Mouse (Mus musculus): ENCODE measurements at regions not wholly inside any gene's neighbourhood (a gene's known extent, or its start where the extent isn't known, plus 50 kb on each side); places are given as distances from the start of the nearest gene placed in this dataset.

DNA sequence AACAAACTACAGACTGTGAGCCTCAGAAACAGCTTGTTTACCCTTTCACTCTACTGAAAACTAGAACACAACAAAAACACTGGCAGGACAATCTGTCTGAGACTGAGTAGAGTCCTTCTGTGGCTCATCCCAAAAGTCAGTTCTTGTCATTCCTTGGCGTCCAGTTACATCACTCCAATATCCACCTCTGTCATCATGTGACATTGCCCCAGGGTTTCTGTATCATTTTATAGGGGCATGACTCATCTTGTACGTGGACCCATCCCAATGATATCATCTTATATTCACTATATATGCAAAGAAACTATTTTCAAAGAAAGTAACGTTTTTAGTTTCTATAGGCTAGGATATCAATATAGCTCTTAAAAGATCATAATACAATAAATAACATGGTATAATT lies 152.3 kb downstream of the Dkk2 start:
- intact Hi-C loops (cut with DNase I): no loop called here
- DNase-seq: no peak

DNA sequence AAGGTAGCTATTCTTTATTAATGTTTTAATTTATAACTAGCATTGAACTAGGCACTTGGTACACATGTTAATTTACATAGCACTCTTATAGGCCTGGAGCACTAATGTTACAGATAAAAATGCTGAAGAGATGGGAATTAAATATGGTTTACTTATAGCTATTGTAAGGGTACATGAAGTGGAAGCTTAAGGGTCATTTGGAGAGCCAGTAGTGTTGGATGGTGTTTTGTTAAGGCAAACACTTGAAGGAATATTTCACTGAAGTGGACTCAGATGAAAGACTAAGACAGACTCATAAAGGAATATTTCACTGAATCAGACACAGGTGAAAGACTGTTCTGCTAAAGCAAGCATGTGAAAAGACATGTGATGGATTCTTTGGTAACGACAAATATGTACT lies 172.7 kb downstream of the Dkk2 start:
- no peak for DNase-seq
- intact Hi-C loops (cut with DNase I): no loop called here

DNA sequence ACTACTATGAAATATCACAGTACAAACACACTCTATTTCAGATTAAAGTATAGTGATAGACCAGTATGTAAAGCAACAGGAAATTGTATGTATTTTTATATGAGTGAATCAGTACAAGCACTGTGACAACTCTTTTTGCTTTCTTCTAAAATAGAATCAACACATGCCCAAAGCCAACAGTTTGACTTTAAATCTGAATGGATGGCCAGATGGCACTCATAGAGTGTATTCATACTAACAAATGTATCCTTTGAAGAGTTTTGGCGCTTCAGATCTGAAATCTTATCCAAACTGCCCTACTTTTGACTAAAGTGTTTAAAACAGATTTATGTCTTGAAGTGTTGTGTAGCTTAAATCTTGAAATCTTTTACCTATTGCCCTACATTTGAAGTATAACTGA lies 184.5 kb downstream of the Dkk2 start:
- DNase-seq: no peak
- intact Hi-C loops (cut with DNase I): no loop called here

DNA sequence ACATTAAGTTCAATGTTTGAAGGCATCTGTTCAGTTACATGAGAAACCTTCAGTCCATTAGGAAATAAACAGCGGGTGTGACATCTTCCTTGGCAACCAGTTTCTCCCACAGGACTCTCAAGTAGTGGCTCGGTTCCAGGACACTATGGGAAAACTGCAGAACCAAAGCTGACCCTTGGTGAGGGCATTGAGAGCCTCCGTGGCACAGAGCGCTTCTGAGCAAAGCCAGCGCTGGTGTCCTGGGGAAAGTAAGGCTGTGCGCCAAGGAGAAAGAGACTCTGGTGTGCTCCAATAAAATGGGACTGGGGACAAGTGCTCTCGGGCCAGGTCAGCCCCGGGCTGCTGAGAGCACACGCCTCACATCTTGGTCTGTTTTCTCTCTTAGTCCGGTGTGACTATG lies 189.7 kb downstream of the Dkk2 start:
- intact Hi-C loops (cut with DNase I): no loop called here

DNA sequence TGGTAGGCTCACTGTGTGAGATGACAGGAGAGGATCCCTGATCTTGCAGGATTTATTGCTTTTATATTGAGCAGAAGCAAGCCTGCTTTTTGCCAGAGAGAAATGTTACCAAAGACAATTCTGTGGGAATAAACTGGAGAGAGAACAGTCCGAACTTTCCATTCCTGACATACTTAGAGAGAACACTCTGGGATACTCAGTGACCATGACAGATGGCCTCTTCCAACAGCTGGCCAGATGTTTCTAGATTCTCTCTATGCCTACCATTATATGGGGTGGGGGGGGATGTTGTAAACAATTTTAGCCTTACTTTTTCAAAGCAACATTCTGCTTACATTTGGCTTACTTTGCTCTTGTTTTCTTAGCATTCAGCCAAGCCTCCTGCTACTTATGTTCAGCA lies 192.7 kb downstream of the Dkk2 start:
- no peak for DNase-seq
- intact Hi-C loops (cut with DNase I): no loop called here

More for the DNA sequence above, 189.7 kb downstream of the Dkk2 start:
- peak; percentile 27 to 38 for DNase-seq

DNA sequence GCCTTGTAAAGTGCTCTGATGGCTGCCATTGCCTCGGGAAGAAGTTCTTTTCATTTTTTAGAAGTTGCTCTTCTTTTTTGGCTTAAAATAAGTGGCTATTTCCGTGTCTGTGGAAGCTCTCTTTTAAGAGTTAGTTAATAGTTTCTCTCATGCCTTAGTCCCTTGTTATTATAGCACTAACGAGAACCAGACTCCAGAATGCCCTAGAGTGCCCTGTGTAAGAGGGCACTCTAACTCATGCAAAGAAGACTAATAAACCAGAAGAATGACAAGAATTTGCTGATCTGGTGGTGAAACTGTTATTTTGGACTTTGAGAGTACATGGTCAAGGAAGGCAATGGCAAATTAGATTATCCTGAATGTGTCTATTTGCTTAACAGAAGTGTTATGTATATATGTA lies 202.6 kb downstream of the Dkk2 start:
- intact Hi-C loops (cut with DNase I): no loop called here
- DNase-seq: no peak

DNA sequence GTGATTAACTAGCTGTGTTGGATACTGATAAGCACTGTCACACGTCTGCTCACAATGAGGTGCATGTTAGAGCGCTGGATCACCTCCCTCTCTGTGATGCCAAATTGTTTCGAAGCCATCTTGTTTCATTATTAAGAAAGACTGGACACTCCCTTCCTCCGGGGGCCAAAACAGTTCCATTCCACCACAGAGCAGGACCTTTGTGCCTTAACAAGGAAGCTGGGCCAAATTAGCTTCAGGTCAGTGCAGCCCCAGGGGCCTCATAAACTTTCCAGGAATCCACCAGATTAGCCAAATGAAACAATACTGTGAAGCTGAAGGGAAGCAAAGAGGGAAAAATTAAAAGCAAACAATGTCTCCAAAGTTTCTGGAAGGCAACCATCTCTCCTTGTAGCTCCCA lies 241.9 kb downstream of the Dkk2 start:
- intact Hi-C loops (cut with DNase I): no loop called here
- DNase-seq: peak in 1 of 2 experiments; percentile 2

DNA sequence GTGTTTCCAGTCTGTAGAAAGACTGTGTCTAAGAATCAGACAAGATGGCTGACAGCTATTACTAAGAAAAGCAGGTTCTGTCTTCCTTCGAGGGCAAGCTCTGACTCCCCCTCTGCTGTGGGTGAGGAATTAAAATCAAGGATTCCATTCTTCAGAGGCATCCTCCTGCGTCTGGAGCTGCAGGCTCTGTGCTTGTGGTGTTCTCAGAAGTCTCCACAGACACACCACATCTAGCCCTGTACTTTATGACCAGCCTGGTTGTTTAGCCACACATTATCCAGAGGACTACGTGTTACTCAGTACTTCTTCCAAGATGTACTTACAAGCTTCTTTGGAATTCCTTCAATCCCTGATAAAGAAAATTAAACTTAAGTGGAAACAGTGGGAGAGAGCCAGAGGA lies 258.5 kb downstream of the Dkk2 start:
- intact Hi-C loops (cut with DNase I): no loop called here
- DNase-seq: no peak

DNA sequence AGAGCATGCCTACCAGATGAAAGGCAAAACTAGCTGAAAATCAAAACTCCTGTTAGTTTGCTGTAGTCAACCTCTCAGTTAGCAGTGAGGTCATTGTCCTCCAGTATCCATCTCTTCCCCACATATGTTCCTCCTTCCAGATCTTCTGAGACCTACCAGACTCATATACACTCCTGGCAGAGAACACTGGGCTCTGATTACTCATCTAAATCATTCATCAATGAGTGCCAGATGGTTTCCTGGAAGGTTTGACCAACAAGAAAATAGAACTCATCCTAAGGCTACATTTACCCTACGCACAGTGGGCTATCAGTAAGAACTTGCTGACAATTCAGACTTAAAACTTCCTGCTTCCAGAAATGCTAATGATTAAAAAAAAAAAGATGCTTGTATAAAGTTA lies 260.8 kb downstream of the Dkk2 start:
- intact Hi-C loops (cut with DNase I): no loop called here

DNA sequence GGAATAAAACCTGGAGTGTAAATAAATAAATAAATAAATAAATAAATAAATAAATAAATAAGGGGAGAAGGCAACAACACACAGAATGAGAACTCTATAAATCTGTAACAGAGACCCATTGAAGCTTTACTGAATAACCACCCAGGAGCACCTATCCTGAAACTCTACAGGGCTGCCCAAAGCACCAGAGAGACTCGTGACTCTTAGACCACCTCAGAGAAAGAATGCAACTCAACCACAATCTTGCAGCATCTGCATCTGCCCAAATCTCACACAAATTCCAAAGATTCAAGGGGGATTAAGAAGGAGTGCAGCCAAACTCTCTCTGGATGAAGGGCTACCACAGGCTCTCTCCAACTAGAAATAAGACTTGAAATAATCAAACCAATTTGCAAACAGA lies 264.5 kb downstream of the Dkk2 start:
- intact Hi-C loops (cut with DNase I): no loop called here
- DNase-seq: no peak

More for the DNA sequence above, 260.8 kb downstream of the Dkk2 start:
- DNase-seq: no peak

DNA sequence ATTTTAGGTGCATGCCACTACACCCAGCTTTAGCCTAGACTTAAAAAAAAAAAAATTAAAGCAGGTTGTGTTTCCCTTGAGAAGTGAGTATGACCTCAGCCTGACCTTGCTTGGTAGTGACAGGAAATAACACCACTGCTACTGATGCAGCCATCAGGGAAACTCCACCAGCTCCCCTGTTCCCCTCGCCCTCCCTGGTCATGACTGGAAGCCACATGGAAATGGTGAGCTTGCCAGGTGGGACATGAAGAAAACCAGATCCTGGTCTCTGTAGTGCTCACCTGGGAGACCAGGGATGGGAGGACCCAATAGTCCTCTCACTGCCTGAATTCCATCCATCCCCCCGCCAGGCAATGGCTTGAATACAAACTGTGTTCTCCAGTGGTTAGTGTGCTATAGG lies 268.1 kb downstream of the Dkk2 start:
- intact Hi-C loops (cut with DNase I): no loop called here
- no peak for DNase-seq

DNA sequence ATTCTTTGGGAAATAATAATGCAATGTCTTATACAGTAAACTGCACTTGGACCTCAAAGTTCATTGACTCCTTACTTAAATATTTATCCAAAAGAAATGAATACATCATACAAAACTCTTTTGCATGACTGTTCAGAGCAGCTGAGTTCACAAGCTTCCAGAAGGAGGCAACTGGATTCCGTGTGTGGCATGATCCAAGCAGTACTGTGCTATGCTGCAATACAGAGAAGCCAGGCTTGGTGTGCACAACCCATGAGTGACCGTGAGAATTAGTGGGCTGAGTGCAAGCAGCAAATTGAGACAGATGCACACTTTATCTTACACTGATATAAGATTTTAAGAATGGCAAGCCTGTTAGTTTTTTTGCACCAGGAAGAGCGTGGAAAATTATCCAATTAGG lies 270.0 kb upstream of the Gimd1 start:
- intact Hi-C loops (cut with DNase I): no loop called here
- no peak for DNase-seq

DNA sequence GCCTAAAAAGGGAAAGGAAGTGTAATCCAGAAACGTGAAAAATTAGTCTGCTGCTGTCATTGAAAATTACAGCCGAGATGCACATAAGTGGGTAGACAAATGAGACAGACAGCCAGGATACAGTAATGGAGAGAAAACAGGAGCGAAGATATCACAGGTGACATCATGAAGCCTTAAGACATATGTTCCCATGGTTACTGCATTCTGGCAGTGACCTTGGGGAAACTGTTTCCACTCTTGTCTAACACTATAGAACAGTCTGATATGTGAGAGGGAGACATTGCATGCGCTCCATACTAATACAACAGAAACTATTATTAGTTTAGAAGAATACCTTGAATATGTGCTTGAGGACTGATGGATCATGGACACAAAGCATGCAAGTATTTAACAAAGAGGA lies 254.0 kb upstream of the Gimd1 start:
- no peak for DNase-seq
- intact Hi-C loops (cut with DNase I): no loop called here

DNA sequence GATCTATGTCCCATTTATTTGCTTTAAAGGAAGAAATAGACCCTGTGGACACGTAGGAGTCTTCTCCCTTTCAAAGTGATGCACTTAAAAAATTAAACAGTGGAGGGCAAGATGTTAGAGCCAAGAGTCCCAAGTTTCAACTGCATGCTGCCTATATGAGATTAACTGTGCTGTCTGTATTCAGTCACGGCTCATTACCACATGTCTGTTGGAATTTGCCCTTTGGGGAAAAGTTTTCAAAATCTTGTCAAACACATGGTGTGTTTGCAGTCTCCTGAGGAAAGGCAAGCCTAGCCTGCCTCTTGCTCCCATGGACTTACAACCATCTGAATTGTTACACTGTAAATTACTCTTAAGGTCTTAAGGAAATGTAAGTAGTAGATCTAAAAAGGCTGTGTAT lies 211.9 kb upstream of the Gimd1 start:
- intact Hi-C loops (cut with DNase I): no loop called here
- no peak for DNase-seq

DNA sequence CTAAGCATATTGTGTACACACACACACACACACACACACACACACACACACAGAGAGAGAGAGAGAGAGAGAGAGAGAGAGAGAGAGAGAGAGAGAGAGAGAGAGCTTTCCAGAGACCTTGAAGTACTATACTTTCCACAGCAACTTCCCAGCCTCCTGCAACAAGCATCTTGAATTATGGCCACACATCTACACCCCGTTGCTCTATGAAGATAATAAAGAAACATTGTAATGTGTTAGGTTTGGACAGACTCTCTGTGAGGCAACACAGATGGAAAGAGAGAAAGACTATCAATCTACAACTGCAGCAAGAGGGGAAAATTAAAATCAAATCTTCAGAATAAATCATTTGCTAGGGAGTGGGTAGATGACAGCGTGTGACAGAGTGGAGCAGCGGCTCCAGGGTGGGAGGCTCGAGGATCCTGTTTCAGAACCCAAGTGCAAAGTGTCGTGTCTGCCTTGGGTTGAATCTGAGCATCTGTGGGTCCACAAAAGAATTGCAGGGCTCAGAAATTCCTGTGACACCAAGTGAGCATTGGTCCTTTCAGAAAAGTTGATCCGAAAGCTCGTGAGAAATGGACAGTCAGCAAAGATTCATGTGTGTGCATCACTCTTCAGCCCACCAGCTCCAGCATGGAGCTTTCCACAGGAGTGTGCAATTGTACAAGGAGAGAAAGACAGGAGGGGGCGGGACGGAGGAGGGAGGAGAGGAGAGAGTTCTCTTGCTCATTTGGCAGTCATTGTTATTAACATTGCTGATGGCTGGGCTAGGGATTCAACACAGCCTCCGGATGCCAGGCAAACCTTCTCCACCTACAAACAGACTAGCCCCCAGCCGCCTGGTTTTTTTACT lies 203.6 kb upstream of the Gimd1 start:
- intact Hi-C loops (cut with DNase I): no loop called here
- no peak for DNase-seq

DNA sequence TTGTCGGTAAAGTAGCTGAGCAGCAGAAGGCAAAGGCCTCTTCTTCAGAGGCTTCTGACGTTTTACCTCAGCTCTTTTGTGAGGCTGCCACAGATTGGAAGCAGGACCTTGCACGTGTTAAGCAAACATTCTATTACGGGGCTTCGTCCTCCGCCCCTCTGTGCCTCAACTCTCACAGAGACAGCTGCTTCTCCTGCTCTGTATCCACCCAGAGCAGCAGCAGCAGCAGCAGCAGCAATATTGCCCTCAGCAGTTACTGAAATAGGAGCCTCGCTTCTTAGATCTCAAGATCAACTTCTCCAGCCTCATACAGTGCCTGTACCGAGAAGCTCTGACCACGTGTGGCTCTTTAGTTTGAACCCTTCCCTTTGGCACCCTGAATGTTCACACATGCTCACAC lies 202.4 kb upstream of the Gimd1 start:
- DNase-seq: no peak
- intact Hi-C loops (cut with DNase I): no loop called here

DNA sequence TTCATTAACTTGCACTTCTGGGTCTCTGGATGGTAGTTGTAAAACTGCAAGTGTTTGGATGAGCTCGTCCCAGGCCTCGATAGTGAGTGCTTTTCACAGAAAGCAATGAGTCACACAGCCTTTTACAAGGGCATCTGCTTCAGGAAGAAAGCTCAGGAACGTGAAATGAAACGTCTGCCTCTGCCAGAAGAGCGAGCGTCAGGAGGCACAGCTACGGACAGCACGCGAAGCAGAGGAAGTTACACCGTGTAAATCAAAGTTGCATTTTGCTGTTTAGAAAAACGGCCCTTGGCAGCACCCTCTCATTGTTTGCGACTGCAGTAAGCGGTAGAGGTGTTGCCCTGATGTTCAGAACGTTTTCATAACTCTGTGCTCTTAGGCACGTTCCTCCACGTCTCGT lies 201.5 kb upstream of the Gimd1 start:
- intact Hi-C loops (cut with DNase I): no loop called here

DNA sequence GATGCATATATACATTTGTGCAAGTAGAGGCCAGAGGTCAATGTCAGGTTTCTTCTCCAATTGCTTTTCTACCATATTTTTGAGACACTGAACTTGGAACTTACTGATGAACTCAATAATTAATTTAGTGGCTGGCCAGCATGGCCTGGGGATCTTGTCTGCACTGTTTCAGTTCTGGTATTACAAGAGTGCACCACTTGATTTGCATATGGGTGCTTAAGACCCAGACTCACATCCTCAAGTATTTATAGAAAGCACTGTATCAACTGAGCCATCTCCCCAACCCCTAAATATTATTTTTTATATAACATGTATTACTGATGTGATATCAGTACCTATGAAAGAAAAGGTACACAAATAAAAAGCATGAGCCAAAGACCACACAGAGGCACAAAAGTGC lies 197.8 kb upstream of the Gimd1 start:
- intact Hi-C loops (cut with DNase I): no loop called here
- DNase-seq: no peak

More for the DNA sequence above, 201.5 kb upstream of the Gimd1 start:
- no peak for DNase-seq

DNA sequence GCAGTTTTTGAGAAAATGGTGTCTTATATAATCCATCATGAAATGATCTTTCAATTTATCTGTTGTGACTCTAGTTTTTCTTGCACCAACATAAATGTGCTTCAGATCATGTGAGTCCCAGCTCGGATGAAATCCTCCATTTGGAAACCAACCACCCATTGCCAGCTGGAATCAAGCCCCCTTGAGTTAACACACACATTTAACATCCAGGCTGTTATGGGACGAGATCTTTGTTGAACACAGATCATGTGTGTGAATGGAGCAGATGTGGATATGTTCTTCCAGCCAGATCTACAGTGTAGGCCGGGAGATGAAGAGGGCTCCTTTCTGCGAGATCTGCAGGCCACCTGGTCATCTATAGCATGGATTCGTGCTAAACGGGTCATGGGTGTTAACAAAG lies 188.4 kb upstream of the Gimd1 start:
- DNase-seq: no peak
- intact Hi-C loops (cut with DNase I): no loop called here

DNA sequence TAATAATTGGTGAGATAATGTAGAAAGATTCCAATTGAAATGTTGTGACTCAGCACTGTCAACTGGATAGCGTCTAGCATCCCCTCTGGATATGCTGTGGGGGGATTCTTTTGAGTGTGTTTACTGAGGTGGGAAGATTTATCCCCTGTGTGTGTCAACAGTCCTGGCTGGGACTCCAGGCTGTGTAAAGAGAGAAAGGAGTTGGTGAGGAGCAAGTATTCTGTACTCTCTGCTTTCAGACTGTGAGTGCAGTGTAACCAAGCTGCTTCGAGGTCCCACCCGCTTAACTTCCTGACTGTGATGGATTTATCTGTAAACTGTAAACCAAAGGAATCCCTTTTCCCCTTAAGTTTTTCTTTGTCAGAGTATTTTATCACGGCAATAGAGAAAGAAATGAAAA lies 175.7 kb upstream of the Gimd1 start:
- intact Hi-C loops (cut with DNase I): no loop called here
- DNase-seq: no peak

DNA sequence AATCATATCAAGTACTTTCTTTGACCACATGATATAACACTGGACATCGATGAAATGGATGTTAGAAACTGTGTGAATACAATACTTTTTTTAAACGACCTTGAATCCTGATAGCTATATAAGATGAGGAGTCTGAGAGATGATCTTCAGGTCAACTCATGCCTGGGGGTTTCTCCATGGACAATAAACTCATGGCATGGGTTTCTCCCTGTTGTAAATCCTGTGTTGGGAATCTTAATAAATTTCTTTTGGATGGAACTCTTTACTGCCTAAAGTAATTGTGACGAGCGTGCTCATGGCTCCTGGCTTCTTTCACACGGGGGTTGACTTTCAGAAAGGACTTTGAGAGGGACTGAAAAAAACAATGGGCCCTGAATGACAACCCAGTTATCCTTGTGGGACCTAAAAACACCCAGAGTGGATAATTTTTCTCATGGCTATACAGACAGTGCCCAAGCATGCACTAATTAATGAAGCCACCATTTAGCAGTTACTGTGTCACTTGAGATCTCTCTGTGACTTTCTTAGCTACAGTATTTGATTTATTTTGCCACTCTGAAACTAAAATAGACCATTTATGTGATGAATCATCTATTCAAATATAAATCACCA lies 167.2 kb upstream of the Gimd1 start:
- intact Hi-C loops (cut with DNase I): no loop called here
- no peak for DNase-seq

DNA sequence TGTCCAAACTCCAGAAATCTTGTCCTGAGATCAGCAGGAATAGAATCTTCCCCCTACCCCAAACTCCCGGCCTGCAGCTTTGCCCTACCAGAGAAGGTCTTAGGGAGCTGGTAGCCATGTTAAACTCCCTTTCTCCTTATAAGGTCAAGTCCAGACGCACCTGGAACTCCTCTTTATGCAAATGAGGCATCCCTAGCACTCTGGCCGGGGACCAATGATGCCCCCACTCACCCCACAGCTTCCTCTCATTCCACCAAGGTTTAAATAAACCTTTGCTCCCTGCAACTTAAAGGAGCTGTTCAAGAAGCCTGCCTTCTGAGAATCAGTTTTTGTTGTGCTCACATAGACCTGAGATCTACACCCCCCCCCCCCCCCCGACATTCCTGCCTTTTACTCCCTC lies 158.6 kb upstream of the Gimd1 start:
- DNase-seq: no peak
- intact Hi-C loops (cut with DNase I): no loop called here

DNA sequence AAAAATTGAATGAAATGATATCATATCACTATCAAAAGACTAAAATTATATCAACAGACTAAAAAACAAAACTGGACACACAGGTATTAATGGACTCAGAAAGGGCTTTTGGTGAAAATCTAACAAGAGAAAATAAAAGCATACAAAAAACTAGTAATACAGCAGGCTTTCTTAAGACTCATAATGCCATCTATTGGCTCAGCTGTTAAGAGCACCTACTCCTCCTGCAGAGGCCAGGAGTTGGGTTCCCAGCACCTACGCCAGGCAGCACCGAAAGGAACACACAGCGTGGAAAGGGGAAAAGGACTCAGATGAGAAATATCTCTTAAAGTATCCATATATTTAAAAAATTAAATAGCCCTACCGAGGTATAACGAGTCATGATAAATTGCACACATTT lies 151.9 kb upstream of the Gimd1 start:
- intact Hi-C loops (cut with DNase I): no loop called here
- DNase-seq: no peak

Measured in heart, postnatal 10 days (tissue).